Mouse (Mus musculus): Measurements from ENCODE around the gene Cttn. TPM values are rescaled to one million over a fixed set of nuclear protein-coding genes. Genes with fewer than 3 reads are reported as not detected.
A peak's percentile ranks its signal among the peaks of the same experiment; 100 is the strongest.

Gene Cttn
- 120 TPM for polyA plus RNA-seq (2012; fragmentation: generic; extraction: Trizol)

- peak within 1 kb of the TSS; percentile 88 for H3K4me3 ChIP-seq
- no peak for TF ChIP-seq REST (IDR thresholded peaks at IDR 0.05; ENCODE audit: insufficient read depth, insufficient read length)
- peak; percentile 90 for TF ChIP-seq POLR2A (IDR thresholded peaks at IDR 0.05; ENCODE audit: insufficient read length, low read depth)
- peak; percentile 88 for TF ChIP-seq POLR2AphosphoS2 (IDR thresholded peaks at IDR 0.05; ENCODE audit: insufficient read length, low read depth)
- no peaks in the 10 kb centered on the region for H3K27me3 ChIP-seq (ENCODE audit: control insufficient read depth, insufficient read depth, insufficient read length)
- peak within 1 kb of the TSS; percentile 92 for H3K4me2 ChIP-seq (ENCODE audit: low read depth)
- peaks cover 44% of the 10 kb centered on the region for H3K79me2 ChIP-seq (ENCODE audit: control insufficient read depth, insufficient read depth)
- peaks cover 4% of the 10 kb centered on the region for H3K36me3 ChIP-seq (ENCODE audit: control insufficient read depth, insufficient read depth)
- peak within 1 kb of the TSS; percentile 95 for H3ac ChIP-seq (ENCODE audit: control insufficient read depth, insufficient read length)
These were observed at the start of gene Cttn for GRCm38 (mm10) chr7:144470545-144471059. Cttn (minus strand) TSS chr7:144471009.

- H3K27me3 ChIP-seq (ENCODE audit: control insufficient read depth, insufficient read depth, insufficient read length): no peaks in the 10 kb centered on the region
- H3K36me3 ChIP-seq (ENCODE audit: control insufficient read depth, insufficient read depth): peaks cover 7% of the 10 kb centered on the region
- H3K4me2 ChIP-seq (ENCODE audit: low read depth): no peak overlapping the region
- H3K4me3 ChIP-seq: no peak overlapping the region
- peaks cover 21% of the 10 kb centered on the region for H3K79me2 ChIP-seq (ENCODE audit: control insufficient read depth, insufficient read depth)
- no peak overlapping the region for H3ac ChIP-seq (ENCODE audit: control insufficient read depth, insufficient read length)
- TF ChIP-seq POLR2AphosphoS2 (IDR thresholded peaks at IDR 0.05; ENCODE audit: insufficient read length, low read depth) (no peak), E2F4 (IDR thresholded peaks at IDR 0.05; ENCODE audit: insufficient read depth) (no peak), CEBPB (IDR thresholded peaks at IDR 0.05; ENCODE audit: insufficient read depth, poor library complexity, severe bottlenecking) (no peak), MYOD1 (IDR thresholded peaks at IDR 0.05; ENCODE audit: control insufficient read depth in 1 of 3, insufficient read length in 2 of 3, low read depth in 2 of 3) (no peak), MAX (IDR thresholded peaks at IDR 0.05; ENCODE audit: low read depth) (no peak), POLR2A (IDR thresholded peaks at IDR 0.05; ENCODE audit: insufficient read length, low read depth) (no peak), REST (IDR thresholded peaks at IDR 0.05; ENCODE audit: insufficient read depth, insufficient read length) (no peak), USF1 (IDR thresholded peaks at IDR 0.05; ENCODE audit: low read depth) (no peak), MYOG (IDR thresholded peaks at IDR 0.05; ENCODE audit: control insufficient read depth in 1 of 3, insufficient read depth in 1 of 3, insufficient read length in 2 of 3, low read depth in 2 of 3) (no peak), TCF12 (IDR thresholded peaks at IDR 0.05; ENCODE audit: insufficient read depth, poor library complexity, severe bottlenecking) (no peak), TCF3 (IDR thresholded peaks at IDR 0.05; ENCODE audit: insufficient read length, low read depth) (no peak)
These were observed 49.0 kb upstream of the Cttn start for GRCm38 (mm10) chr7:144519852-144520251.

GRCm38 (mm10) chr7:144516711-144517110 lies 45.9 kb upstream of the Cttn start:
- Histone ChIP-seq H3K27me3 (ENCODE audit: control insufficient read depth, insufficient read depth, insufficient read length) (no peaks in the 10 kb centered on the region), H3K79me2 (ENCODE audit: control insufficient read depth, insufficient read depth) (no peaks in the 10 kb centered on the region), H3K4me3 (no peak overlapping the region), H3ac (ENCODE audit: control insufficient read depth, insufficient read length) (no peak overlapping the region), H3K36me3 (ENCODE audit: control insufficient read depth, insufficient read depth) (peaks cover 13% of the 10 kb centered on the region), H3K4me2 (ENCODE audit: low read depth) (no peak overlapping the region)
- TF ChIP-seq MYOG (IDR thresholded peaks at IDR 0.05; ENCODE audit: control insufficient read depth in 1 of 3, insufficient read depth in 1 of 3, insufficient read length in 2 of 3, low read depth in 2 of 3) (no peak), CEBPB (IDR thresholded peaks at IDR 0.05; ENCODE audit: insufficient read depth, poor library complexity, severe bottlenecking) (no peak), MYOD1 (IDR thresholded peaks at IDR 0.05; ENCODE audit: control insufficient read depth in 1 of 3, insufficient read length in 2 of 3, low read depth in 2 of 3) (no peak), TCF12 (IDR thresholded peaks at IDR 0.05; ENCODE audit: insufficient read depth, poor library complexity, severe bottlenecking) (no peak), E2F4 (IDR thresholded peaks at IDR 0.05; ENCODE audit: insufficient read depth) (no peak), MAX (IDR thresholded peaks at IDR 0.05; ENCODE audit: low read depth) (no peak), POLR2AphosphoS2 (IDR thresholded peaks at IDR 0.05; ENCODE audit: insufficient read length, low read depth) (no peak), USF1 (IDR thresholded peaks at IDR 0.05; ENCODE audit: low read depth) (no peak), REST (IDR thresholded peaks at IDR 0.05; ENCODE audit: insufficient read depth, insufficient read length) (no peak), SRF (IDR thresholded peaks at IDR 0.05; ENCODE audit: control insufficient read depth, insufficient read length, low read depth) (no peak), POLR2A (IDR thresholded peaks at IDR 0.05; ENCODE audit: insufficient read length, low read depth) (no peak), TCF3 (IDR thresholded peaks at IDR 0.05; ENCODE audit: insufficient read length, low read depth) (no peak)

- Histone ChIP-seq H3K4me3 (no peak overlapping the region), H3K79me2 (ENCODE audit: control insufficient read depth, insufficient read depth) (no peaks in the 10 kb centered on the region), H3K4me2 (ENCODE audit: low read depth) (no peak overlapping the region), H3K36me3 (ENCODE audit: control insufficient read depth, insufficient read depth) (peaks cover 9% of the 10 kb centered on the region), H3K27me3 (ENCODE audit: control insufficient read depth, insufficient read depth, insufficient read length) (no peaks in the 10 kb centered on the region), H3ac (ENCODE audit: control insufficient read depth, insufficient read length) (no peak overlapping the region)
- no peak for TF ChIP-seq POLR2A (IDR thresholded peaks at IDR 0.05; ENCODE audit: insufficient read length, low read depth)
- TF ChIP-seq TCF3 (IDR thresholded peaks at IDR 0.05; ENCODE audit: insufficient read length, low read depth): no peak
These were observed 38.3 kb upstream of the Cttn start for GRCm38 (mm10) chr7:144509090-144509489.

- Histone ChIP-seq H3K79me2 (ENCODE audit: control insufficient read depth, insufficient read depth) (no peaks in the 10 kb centered on the region), H3K4me3 (no peak overlapping the region), H3ac (ENCODE audit: control insufficient read depth, insufficient read length) (no peak overlapping the region), H3K27me3 (ENCODE audit: control insufficient read depth, insufficient read depth, insufficient read length) (no peaks in the 10 kb centered on the region), H3K36me3 (ENCODE audit: control insufficient read depth, insufficient read depth) (peaks cover 9% of the 10 kb centered on the region), H3K4me2 (ENCODE audit: low read depth) (no peak overlapping the region)
- TF ChIP-seq REST (IDR thresholded peaks at IDR 0.05; ENCODE audit: insufficient read depth, insufficient read length) (no peak), CEBPB (IDR thresholded peaks at IDR 0.05; ENCODE audit: insufficient read depth, poor library complexity, severe bottlenecking) (no peak), POLR2A (IDR thresholded peaks at IDR 0.05; ENCODE audit: insufficient read length, low read depth) (no peak), POLR2AphosphoS2 (IDR thresholded peaks at IDR 0.05; ENCODE audit: insufficient read length, low read depth) (no peak), TCF12 (IDR thresholded peaks at IDR 0.05; ENCODE audit: insufficient read depth, poor library complexity, severe bottlenecking) (no peak), E2F4 (IDR thresholded peaks at IDR 0.05; ENCODE audit: insufficient read depth) (no peak), TCF3 (IDR thresholded peaks at IDR 0.05; ENCODE audit: insufficient read length, low read depth) (no peak), MYOD1 (IDR thresholded peaks at IDR 0.05; ENCODE audit: control insufficient read depth in 1 of 3, insufficient read length in 2 of 3, low read depth in 2 of 3) (no peak), MYOG (IDR thresholded peaks at IDR 0.05; ENCODE audit: control insufficient read depth in 1 of 3, insufficient read depth in 1 of 3, insufficient read length in 2 of 3, low read depth in 2 of 3) (no peak), MAX (IDR thresholded peaks at IDR 0.05; ENCODE audit: low read depth) (no peak)
These were observed 36.0 kb upstream of the Cttn start for GRCm38 (mm10) chr7:144506807-144507206.
